Mouse (Mus musculus) cerebellum, postnatal 25 days (tissue): ENCODE measurements around the gene Ogn.

Experiments
- DNase-seq, 2 experiments: peaks; one replicate each; pipeline ENCODE4 v3.0.0; 2021; ENCODE audit warnings: mixed read lengths in 2 of 2

Ogn gene

GRCm38 (mm10) chr13:49646019-49646418 is 38.2 kb downstream of the Ogn start:
- no peak for DNase-seq

DNA sequence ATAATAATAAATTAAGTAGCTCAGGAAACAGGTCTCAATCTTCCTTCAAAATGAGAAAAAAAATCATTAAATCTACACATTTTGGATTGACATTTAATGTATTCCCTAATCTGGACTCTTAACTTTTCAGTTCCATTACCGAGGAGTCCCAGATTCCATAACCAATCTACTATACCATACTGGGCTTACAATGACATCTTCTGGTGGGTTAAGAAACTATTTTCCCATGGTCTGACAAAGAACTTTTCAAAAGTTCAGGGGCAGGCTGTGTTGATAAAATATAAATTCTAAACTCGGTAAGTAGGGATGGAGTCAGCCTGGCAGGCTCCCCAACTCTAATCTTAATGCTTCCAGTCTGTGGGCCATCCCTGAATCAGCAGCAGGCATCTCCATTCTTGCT is 43.3 kb downstream of the Ogn start:
- DNase-seq = no peak

GRCm38 (mm10) chr13:49651781-49652351 is 44.0 kb downstream of the Ogn start:
- no peak for DNase-seq

GRCm38 (mm10) chr13:49652481-49653179 is 44.8 kb downstream of the Ogn start, which contains the start of the genes Cenpp and Nol8:
Gene Cenpp (minus strand): TSS chr13:49652785.
Gene Nol8 (plus strand): TSS chr13:49653078.
- peak; percentile 100 for DNase-seq

DNA sequence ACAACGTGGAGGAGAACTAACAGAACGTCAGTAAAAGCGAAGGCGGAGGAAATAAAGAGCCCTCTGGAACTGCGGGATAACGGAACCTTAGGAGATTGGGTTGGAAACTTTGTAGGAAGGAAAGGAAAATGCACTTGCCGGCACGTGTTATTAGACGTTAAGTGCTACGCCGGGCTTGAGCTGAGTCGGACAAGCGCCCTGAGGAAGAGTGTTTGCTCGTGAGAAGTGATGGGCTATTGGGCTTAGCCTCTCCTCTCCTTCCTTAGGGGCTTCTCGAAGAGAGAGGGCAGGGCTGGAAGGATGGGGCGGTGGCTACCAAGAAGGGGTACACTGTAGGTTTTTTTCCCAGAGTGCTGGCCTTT is 45.3 kb downstream of the Ogn start:
- DNase-seq = peak in 1 of 2 experiments; percentile 67
